Mouse (Mus musculus) heart, postnatal 14 days (tissue): ENCODE measurements around the gene Tbc1d2b. TPM values are rescaled to one million over a fixed set of nuclear protein-coding genes. Genes with fewer than 3 reads are reported as not detected.

Experiments
- DNase-seq, 2 experiments: peaks; one replicate each; pipeline ENCODE4 v3.0.0; 2021 to 2022
- intact Hi-C: fragments of 180-260 bp; cut with DNase I; formaldehyde crosslinking; loops from one replicate; pipeline ENCODE4 v1.15.1; 2025
- total RNA-seq, 2 experiments: library from RNA; stranded (reverse); gene quantifications; 2 replicates each; pipeline ENCODE4 v1.2.3; 2021

The Tbc1d2b gene
- total RNA-seq, 2 experiments from 2014 or later, result 14.6 to 16.7 TPM

GRCm38 (mm10) chr9:90266926-90267325 is 3.7 kb downstream of the Tbc1d2b start:
- DNase-seq, result no peak
- intact Hi-C loops, result loop anchor here (5.0 kb wide), 1 partner anchor 40 kb away; no protein-coding TSS in a partner anchor

GRCm38 (mm10) chr9:90266059-90266458 is 4.5 kb downstream of the Tbc1d2b start:
- no peak for DNase-seq
- intact Hi-C loops, result loop anchor here (5.0 kb wide), 1 partner anchor 39 kb away; no protein-coding TSS in a partner anchor

- DNase-seq, result no peak
- intact Hi-C loops, result loop anchor here (5.0 kb wide), 1 partner anchor 38 kb away; no protein-coding TSS in a partner anchor
These were observed 5.1 kb downstream of the Tbc1d2b start for GRCm38 (mm10) chr9:90265322-90266039.

GRCm38 (mm10) chr9:90263340-90263679 is 7.3 kb downstream of the Tbc1d2b start:
- intact Hi-C loops, result no loop called here
- no peak for DNase-seq

- no peak for DNase-seq
- intact Hi-C loops, result no loop called here
These were observed 7.8 kb downstream of the Tbc1d2b start for GRCm38 (mm10) chr9:90262591-90263339.

- intact Hi-C loops, result no loop called here
- no peak for DNase-seq
These were observed 8.5 kb downstream of the Tbc1d2b start for GRCm38 (mm10) chr9:90262063-90262462.

- no peak for DNase-seq
- intact Hi-C loops, result no loop called here
These were observed 9.8 kb downstream of the Tbc1d2b start for GRCm38 (mm10) chr9:90260600-90261375.

- intact Hi-C loops, result no loop called here
- no peak for DNase-seq
These were observed 10.5 kb downstream of the Tbc1d2b start for GRCm38 (mm10) chr9:90260079-90260478.

- intact Hi-C loops, result no loop called here
These were observed 11.1 kb downstream of the Tbc1d2b start for GRCm38 (mm10) chr9:90259400-90259950.

GRCm38 (mm10) chr9:90257754-90258531 is 12.7 kb downstream of the Tbc1d2b start:
- intact Hi-C loops, result no loop called here

More at GRCm38 (mm10) chr9:90259400-90259950, 11.1 kb downstream of the Tbc1d2b start:
- DNase-seq, result no peak

GRCm38 (mm10) chr9:90257220-90257619 is 13.4 kb downstream of the Tbc1d2b start:
- no peak for DNase-seq
- intact Hi-C loops, result no loop called here

More at GRCm38 (mm10) chr9:90257754-90258531, 12.7 kb downstream of the Tbc1d2b start:
- DNase-seq, result no peak

- no peak for DNase-seq
- intact Hi-C loops, result no loop called here
These were observed 14.7 kb downstream of the Tbc1d2b start for GRCm38 (mm10) chr9:90255844-90256405.

GRCm38 (mm10) chr9:90253181-90253580 is 17.4 kb downstream of the Tbc1d2b start:
- no peak for DNase-seq
- intact Hi-C loops, result no loop called here

GRCm38 (mm10) chr9:90250964-90251750 is 19.4 kb downstream of the Tbc1d2b start:
- intact Hi-C loops, result no loop called here
- no peak for DNase-seq

GRCm38 (mm10) chr9:90250141-90250775 is 20.3 kb downstream of the Tbc1d2b start:
- intact Hi-C loops, result no loop called here
- DNase-seq, result no peak

- DNase-seq, result no peak
- intact Hi-C loops, result no loop called here
These were observed 21.6 kb downstream of the Tbc1d2b start for GRCm38 (mm10) chr9:90249036-90249435.

GRCm38 (mm10) chr9:90248326-90248725 is 22.3 kb downstream of the Tbc1d2b start:
- intact Hi-C loops, result no loop called here
- no peak for DNase-seq

GRCm38 (mm10) chr9:90247316-90247715 is 23.3 kb downstream of the Tbc1d2b start:
- intact Hi-C loops, result no loop called here
- DNase-seq, result no peak
